Mouse (Mus musculus) hindbrain, embryonic 14.5 days (tissue): ENCODE results near the gene Foxk2. TPM values are rescaled to one million over a fixed set of nuclear protein-coding genes. Genes with fewer than 3 reads are reported as not detected.
"Not testable (repeated sequence)": the region's sequence is repeated elsewhere in the genome, so short reads cannot be mapped to it uniquely, and the experiment has no call there.

ENCODE experiments used
- ATAC-seq: fragments of 200-750 bp; cut with Nextera tagmentation; 2 replicates; pipeline ENCODE4 v1.8.0; 2017; ENCODE audit warnings: moderate number of reproducible peaks, mild to moderate bottlenecking, moderate TSS enrichment, moderate library complexity; ENCODE audit not compliant: low FRiP score
- DNase-seq: peaks from one replicate; pipeline ENCODE4 v3.0.0-alpha.2; 2015; ENCODE audit warnings: low spot score
- H3K27ac ChIP-seq: fragments of 300-500 bp; sonication (generic); 2 replicates; pipeline ENCODE4 v1.5.1; 2014; ENCODE audit warnings: mild to moderate bottlenecking, moderate library complexity
- H3K27me3 ChIP-seq: fragments of 300-500 bp; sonication (generic); 2 replicates; pipeline ENCODE4 v1.6.1; 2014; ENCODE audit warnings: mild to moderate bottlenecking, low read length, mixed read lengths; ENCODE audit not compliant: control insufficient read depth, insufficient read depth
- H3K36me3 ChIP-seq: fragments of 300-500 bp; sonication (generic); replicated peaks from 2 replicates; pipeline ENCODE4 v1.6.1; 2014; ENCODE audit not compliant: control insufficient read depth, insufficient read depth
- H3K4me1 ChIP-seq: fragments of 300-500 bp; sonication (generic); replicated peaks from 2 replicates; pipeline ENCODE4 v1.6.1; 2014; ENCODE audit warnings: antibody characterized with exemption, low read length, mixed read lengths; ENCODE audit not compliant: control insufficient read depth, insufficient read depth
- H3K4me2 ChIP-seq: fragments of 300-500 bp; sonication (generic); replicated peaks from 2 replicates; pipeline ENCODE4 v1.6.1; 2014; ENCODE audit warnings: mild to moderate bottlenecking, moderate library complexity
- H3K4me3 ChIP-seq: fragments of 300-500 bp; sonication (generic); replicated peaks from 2 replicates; pipeline ENCODE4 v1.5.1; 2014; ENCODE audit warnings: mild to moderate bottlenecking, low read length
- H3K9ac ChIP-seq: fragments of 300-500 bp; sonication (generic); 2 replicates; pipeline ENCODE4 v1.6.1; 2014
- H3K9me3 ChIP-seq: fragments of 300-500 bp; sonication (generic); 2 replicates; pipeline ENCODE4 v1.6.1; 2016; ENCODE audit warnings: low read length; ENCODE audit not compliant: control insufficient read depth
- WGBS: fragments of 180-500 bp; shearing (Covaris S2); extraction: QIAGEN DNeasy Blood & Tissue Kit; methylation state at CpG from one replicate; pipeline ENCODE4 v1.1.7; 2014; 5-methylcytosine and 5-hydroxymethylcytosine counted together
- polyA plus RNA-seq: library from polyadenylated mRNA; unstranded; fragments of >200 nt; fragmentation: Nextera tagmentation; extraction: Ambion mirVana; gene quantifications from 2 replicates; pipeline ENCODE4 v1.2.1, GENCODE M21; 2014

The Foxk2 gene
- polyA plus RNA-seq, 1 experiment from 2014 or later: 15.3 TPM

DNA sequence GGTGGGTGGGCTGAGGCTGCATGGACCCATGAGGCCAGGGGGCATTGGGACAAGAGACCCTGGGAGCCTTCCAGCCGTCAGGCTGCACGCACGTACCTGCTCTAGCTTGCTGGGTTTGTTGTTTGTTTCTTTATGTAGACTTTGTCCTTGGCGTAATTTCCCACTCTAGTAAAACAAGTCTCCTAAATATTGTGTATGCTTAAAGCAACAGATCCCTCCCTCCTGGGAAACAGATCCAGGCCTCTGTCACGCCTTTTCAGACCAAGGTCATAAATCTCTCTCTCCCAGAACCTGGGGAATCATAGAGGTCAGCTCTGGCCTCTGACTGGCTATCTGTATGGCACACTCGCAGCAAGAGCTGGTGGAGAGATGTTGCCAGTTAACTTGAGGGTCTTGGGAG lies 47.9 kb downstream of the Foxk2 start:
- H3K36me3 ChIP-seq: peaks cover 66% of the 10 kb centered on the region
- H3K9me3 ChIP-seq, DNase-seq, H3K4me3 ChIP-seq, H3K9ac ChIP-seq, ATAC-seq, H3K27ac ChIP-seq, H3K27me3 ChIP-seq, H3K4me1 ChIP-seq, H3K4me2 ChIP-seq: not testable (repeated sequence)
- WGBS: 94% methylated on average over 6 of the region's 6 CpGs

GRCm38 (mm10) chr11:121326034-121326433 lies 66.2 kb downstream of the Foxk2 start:
- no peak overlapping the region for H3K4me2 ChIP-seq
- DNase-seq (no peak), ATAC-seq (no peak)
- H3K27ac ChIP-seq: no peak overlapping the region
- H3K36me3 ChIP-seq: peaks cover 55% of the 10 kb centered on the region
- H3K9me3 ChIP-seq: no peaks in the 10 kb centered on the region
- H3K4me1 ChIP-seq: no peaks in the 10 kb centered on the region
- no peak overlapping the region for H3K4me3 ChIP-seq
- no peaks in the 10 kb centered on the region for H3K27me3 ChIP-seq
- H3K9ac ChIP-seq: no peak overlapping the region
- 87% methylated on average over 1 of the region's 1 CpGs for WGBS

- 94% methylated on average over 5 of the region's 5 CpGs for WGBS
- Histone ChIP-seq H3K27me3 (no peaks in the 10 kb centered on the region), H3K9ac (no peak overlapping the region), H3K36me3 (peaks cover 54% of the 10 kb centered on the region), H3K9me3 (no peaks in the 10 kb centered on the region), H3K4me1 (no peaks in the 10 kb centered on the region), H3K4me3 (no peak overlapping the region), H3K4me2 (no peak overlapping the region), H3K27ac (no peak overlapping the region)
- ATAC-seq: no peak
- no peak for DNase-seq
Observed at GRCm38 (mm10) chr11:121326681-121327080, 66.9 kb downstream of the Foxk2 start.

DNA sequence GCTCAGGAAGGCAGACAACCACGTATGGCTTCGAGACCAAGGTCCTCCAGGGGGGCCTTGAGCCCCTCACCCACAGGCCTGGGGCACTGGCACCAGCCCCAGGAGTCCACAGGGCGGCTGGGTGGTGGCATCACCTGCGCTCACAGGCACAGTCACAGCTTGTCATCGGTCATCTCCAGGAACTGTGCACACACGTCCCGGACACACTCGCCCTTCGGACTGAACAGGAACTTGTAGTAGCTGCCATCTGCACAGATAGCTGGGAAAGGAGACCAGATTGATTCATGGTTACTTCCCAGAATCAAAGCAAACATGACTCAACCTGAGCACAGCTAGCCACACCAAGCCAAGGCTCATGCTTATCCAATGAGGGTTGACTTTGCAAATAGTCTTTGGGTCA lies 68.4 kb downstream of the Foxk2 start:
- Histone ChIP-seq H3K4me2 (no peak overlapping the region), H3K4me3 (no peak overlapping the region), H3K36me3 (peaks cover 61% of the 10 kb centered on the region), H3K9ac (no peak overlapping the region), H3K4me1 (no peaks in the 10 kb centered on the region), H3K27me3 (no peaks in the 10 kb centered on the region), H3K9me3 (no peaks in the 10 kb centered on the region), H3K27ac (no peak overlapping the region)
- DNase-seq: no peak
- 97% methylated on average over 9 of the region's 9 CpGs for WGBS
- ATAC-seq: no peak

GRCm38 (mm10) chr11:121328619-121329018 lies 68.8 kb downstream of the Foxk2 start:
- Histone ChIP-seq H3K4me1 (no peaks in the 10 kb centered on the region), H3K36me3 (peaks cover 64% of the 10 kb centered on the region), H3K27me3 (no peaks in the 10 kb centered on the region), H3K27ac (no peak overlapping the region), H3K9ac (no peak overlapping the region), H3K4me3 (no peak overlapping the region), H3K4me2 (no peak overlapping the region), H3K9me3 (no peaks in the 10 kb centered on the region)
- no peak for DNase-seq
- ATAC-seq: no peak

DNA sequence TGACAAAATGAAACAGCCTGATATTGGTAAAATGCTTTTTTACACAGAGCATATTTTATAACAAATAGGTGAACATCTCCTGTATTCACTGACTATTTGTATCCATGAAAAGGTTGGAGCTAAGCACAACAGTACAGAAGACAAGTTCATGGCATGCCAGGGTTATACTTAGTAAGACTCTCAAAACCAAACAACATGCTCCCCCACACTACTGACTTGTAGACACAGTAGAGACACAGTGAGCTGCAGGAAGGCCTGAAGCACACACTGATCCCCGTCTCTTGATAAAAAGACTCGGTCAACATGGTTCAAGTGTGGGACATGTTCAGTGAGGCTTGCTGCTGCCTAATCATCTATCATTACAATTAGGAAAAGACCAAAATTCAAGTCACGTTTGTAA lies 71.9 kb downstream of the Foxk2 start:
- Histone ChIP-seq H3K4me3 (no peak overlapping the region), H3K36me3 (peaks cover 85% of the 10 kb centered on the region), H3K27ac (no peak overlapping the region), H3K27me3 (no peaks in the 10 kb centered on the region), H3K4me2 (no peak overlapping the region), H3K4me1 (no peaks in the 10 kb centered on the region), H3K9me3 (no peaks in the 10 kb centered on the region), H3K9ac (no peak overlapping the region)
- 94% methylated on average over 3 of the region's 3 CpGs for WGBS
- no peak for DNase-seq
- ATAC-seq: no peak

GRCm38 (mm10) chr11:121339647-121340046 lies 79.9 kb downstream of the Foxk2 start:
- no peaks in the 10 kb centered on the region for H3K27me3 ChIP-seq
- DNase-seq: no peak
- H3K9me3 ChIP-seq: no peaks in the 10 kb centered on the region
- no peak overlapping the region for H3K4me2 ChIP-seq
- H3K9ac ChIP-seq: no peak overlapping the region
- ATAC-seq: no peak
- no peak overlapping the region for H3K4me3 ChIP-seq
- H3K36me3 ChIP-seq: peaks cover 39% of the 10 kb centered on the region
- no peaks in the 10 kb centered on the region for H3K4me1 ChIP-seq
- WGBS: 100% methylated on average over 1 of the region's 1 CpGs
- H3K27ac ChIP-seq: no peak overlapping the region

DNA sequence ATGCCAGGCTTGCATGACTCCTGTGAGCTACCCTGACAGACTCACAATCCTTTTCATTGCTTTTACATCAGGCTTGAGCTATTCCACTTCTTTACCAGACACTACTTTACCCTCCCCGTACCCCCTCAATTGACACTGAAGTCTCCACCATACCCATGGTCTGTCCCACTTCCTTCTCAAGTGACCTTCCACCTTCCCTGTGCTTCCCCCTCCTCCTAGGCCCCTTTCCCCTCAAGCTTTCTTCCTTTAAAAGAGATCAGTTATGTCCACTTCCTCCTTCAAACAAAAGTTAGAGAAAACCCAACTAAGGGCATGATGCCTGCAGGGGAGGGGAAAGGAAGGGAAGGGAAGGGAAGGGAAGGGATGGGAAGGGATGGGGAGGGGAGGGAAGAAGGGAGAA lies 80.5 kb downstream of the Foxk2 start:
- H3K4me1 ChIP-seq: no peaks in the 10 kb centered on the region
- peaks cover 33% of the 10 kb centered on the region for H3K36me3 ChIP-seq
- DNase-seq (no peak), ATAC-seq (no peak)
- no peak overlapping the region for H3K27ac ChIP-seq
- 83% methylated on average over 1 of the region's 1 CpGs for WGBS
- H3K9me3 ChIP-seq: no peaks in the 10 kb centered on the region
- H3K4me2 ChIP-seq: no peak overlapping the region
- H3K27me3 ChIP-seq: no peaks in the 10 kb centered on the region
- H3K4me3 ChIP-seq: no peak overlapping the region
- H3K9ac ChIP-seq: no peak overlapping the region

- H3K4me3 ChIP-seq, ATAC-seq, DNase-seq, H3K9me3 ChIP-seq, H3K27ac ChIP-seq, H3K4me2 ChIP-seq, H3K9ac ChIP-seq, H3K4me1 ChIP-seq, H3K27me3 ChIP-seq: not testable (repeated sequence)
- peaks cover 28% of the 10 kb centered on the region for H3K36me3 ChIP-seq
- no CpG with 5 or more reads among the region's 1 CpGs for WGBS
Observed at GRCm38 (mm10) chr11:121342423-121342822, 82.6 kb downstream of the Foxk2 start.

DNA sequence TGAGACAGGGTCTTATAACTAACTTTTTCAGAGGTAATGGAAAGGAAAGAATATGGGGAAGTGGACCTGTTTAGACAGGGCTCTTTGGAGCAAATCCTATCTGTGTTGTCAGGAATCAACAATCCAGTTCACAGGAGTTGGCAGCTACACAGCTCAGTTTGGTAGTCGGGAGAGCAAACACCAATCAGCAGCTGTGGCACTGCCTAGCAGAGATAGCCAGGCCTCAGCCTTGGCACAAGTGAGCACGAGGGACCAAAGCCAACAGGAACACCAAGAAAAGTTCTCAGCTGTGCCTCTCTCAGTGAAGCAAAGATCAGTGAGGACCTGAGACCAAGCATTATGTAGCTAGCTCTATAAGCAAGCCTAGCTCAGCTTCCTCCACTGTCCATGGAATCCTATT lies 87.2 kb downstream of the Foxk2 start:
- WGBS: 84% methylated on average over 2 of the region's 2 CpGs
- H3K4me3 ChIP-seq: no peak overlapping the region
- no peaks in the 10 kb centered on the region for H3K4me1 ChIP-seq
- H3K4me2 ChIP-seq: no peak overlapping the region
- no peak overlapping the region for H3K9ac ChIP-seq
- no peak for ATAC-seq
- no peaks in the 10 kb centered on the region for H3K27me3 ChIP-seq
- H3K36me3 ChIP-seq: peaks cover 26% of the 10 kb centered on the region
- no peak overlapping the region for H3K27ac ChIP-seq
- H3K9me3 ChIP-seq: no peaks in the 10 kb centered on the region
- no peak for DNase-seq
